Mouse (Mus musculus): ENCODE measurements at regions not wholly inside any gene's neighbourhood (a gene's known extent, or its start where the extent isn't known, plus 50 kb on each side); places are given as distances from the start of the nearest gene placed in this dataset.

DNA sequence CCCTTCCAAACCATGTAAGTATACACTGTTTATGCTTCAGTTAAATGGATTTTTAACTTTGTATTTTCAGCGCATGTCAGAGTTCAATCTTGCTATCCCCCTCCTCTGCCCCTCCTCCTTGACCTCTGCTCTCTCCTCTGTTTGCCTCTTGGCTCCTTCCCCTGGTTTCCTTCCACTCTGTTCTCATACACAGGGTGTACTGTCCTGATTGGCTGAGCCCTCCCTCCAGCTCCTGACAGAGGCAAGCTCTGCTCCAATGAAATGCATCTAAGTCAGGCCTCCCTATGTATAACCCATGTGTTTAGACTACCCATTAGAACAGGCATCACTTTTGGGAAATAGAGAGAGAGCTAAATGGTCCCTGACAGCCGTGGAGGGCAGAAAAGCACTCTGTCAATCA lies 133.5 kb upstream of the Tut7 start:
- DNase-seq = no peak

DNA sequence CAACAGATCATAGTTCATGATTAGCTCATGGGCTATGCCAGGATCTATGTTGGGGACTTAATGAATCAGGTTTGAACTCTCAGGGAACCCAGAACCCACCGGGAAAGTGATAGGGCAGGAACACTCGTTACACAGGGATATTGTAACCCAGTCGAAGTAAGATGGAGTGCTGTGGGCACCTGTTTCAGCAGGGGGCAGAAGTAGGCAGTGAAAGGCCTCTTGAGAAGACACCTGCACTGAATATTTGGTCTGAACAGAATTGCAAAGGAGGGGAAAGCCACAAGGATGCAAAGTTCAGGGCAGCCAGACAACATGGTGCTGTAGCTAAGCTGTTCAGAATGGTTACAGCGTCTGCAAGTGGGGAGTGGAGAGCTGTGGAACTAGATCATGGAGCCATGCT lies 129.9 kb upstream of the Tut7 start:
- DNase-seq = no peak

DNA sequence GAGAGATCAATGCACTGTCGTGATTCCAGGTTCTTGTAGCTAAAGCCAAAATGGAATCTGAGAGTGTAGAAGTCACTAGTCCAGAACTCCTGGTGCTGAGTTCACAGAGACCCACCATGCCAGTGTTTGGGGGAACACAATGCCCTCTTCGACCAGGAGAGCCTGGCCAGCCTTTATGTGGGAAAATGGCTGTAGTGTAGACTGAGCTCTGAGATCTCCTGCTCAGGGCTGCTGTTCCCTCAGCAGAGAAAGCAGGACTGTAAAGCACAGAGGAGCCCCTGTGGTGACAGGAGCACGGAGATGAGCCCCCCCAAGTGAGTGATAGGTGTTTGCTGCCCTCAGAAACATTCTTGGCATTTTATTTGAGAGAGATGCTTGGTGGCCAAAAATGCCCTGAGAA lies 129.2 kb upstream of the Tut7 start:
- no peak for DNase-seq

DNA sequence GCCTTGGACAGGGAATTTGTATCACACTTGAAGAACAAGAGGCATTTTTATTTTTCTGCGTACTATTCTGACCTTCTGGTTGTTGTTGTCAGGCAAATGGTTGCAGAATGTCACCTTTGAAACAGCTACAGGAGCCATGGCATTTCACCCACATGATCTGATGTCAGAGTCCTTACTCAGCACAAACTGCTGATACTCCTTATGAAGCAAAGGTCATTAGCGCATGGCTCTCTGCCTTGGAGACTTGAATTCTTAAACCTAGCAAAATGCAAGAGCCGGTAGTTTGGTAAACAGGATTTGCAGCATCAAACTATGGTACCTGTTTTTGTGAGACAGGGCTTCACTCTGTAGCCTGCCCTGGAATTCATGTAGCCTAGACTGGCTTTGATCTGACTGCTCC lies 127.3 kb upstream of the Tut7 start:
- no peak for DNase-seq

DNA sequence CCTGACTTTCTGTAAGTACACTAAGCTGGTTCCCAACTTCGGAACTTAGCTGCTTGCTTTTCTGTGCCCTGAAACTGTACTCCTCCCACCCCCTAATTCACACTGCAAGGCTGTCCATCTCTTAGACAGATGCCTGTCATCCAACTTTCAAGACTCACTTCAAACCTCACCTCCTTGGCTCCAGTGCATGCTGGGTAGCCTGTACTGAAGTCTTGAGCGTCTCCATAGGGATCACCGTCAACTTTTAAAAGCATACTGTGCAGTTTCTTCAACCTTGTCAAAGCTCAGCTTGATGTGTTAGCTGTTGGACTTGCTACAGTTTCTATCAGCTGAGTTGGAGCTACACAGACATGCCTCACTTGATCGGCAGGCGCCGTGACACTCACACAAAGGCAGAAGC lies 126.5 kb upstream of the Tut7 start:
- no peak for DNase-seq

DNA sequence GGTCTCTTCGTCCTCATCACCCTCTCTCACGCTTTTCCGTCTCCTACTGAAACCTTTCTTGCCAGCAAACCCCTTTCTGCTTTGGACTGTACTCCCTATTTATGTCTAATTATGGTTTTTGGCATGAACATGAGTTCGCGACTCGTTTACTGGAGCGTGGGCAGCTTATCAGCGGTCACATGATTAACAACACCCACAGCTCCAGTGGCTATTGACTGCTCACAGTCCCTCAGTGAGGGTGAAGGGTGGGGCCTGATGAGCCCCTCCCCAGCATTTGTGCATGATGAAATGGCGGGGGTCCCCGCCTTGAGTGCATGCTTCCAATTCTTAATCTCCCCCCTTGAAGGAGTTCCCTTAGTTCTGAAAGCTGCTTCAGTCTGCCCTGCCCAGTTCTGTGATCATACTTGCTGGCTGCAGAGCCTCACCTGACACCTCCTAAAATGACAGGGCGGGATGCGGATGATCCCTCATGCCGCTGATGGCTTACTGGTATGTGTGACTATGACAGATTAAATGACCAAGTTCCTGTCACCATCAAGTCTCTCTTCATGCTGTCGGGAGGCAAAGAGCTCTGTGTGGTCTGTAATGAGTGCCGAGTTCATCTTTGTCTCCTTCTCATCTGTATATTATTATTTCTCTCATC lies 125.7 kb upstream of the Tut7 start:
- peak; percentile 54 for DNase-seq

DNA sequence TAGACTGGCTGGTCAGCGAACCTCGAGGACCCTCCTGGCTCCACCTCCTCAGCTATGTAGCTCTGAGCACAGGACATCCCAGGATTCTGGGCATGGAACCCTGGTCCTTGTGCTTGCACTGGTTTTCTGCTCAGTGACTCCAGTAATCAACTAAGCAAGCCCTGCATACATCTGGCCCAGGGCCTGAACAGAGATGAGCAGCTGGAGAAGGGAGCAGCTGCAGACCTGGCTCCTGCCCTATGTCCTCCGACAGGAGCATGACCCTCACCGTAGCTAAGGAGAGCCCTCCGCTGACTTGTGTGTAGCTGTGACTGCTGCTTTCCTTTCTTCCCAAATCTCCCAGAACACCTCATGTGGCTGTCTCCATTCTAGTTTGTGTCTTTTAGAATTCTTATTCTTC lies 124.5 kb upstream of the Tut7 start:
- no peak for DNase-seq

DNA sequence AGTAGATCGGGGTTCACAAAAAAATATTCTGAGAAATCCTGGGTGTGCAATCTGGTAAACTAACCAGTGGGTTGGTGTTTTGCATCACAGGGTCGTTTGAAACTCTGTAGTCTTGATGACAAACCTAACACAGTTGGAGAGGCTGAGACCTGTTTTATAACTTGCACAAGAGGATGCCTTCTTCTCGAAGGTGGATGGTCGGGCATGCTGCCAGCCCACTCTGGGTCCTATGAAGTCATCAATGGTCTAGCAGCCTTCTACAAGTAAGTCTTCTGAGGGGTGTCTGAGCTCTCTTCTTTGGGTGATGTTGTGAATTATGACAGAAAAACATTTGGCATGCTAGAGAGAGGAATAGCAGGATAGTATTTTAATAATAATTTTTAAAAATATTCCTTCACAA lies 123.6 kb upstream of the Tut7 start:
- no peak for DNase-seq

DNA sequence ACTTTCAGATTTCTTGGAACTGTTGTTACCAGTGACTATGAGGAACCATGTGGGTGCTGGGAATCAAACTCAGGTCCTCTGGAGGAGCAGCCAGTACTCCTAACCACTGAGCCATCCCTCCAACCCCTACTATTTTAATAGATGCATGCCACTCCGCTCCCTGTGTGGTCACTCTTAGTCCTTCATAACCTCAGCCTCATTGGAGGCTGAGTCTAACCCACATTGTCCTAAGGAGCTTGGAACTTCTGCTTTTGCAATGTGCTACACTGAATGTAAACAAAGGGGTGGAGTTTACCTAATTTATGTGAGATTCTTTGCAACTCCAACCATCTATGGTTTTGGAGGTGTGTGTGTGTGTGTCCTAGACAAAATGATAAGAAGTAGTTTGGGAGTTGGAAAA lies 122.7 kb upstream of the Tut7 start:
- DNase-seq = no peak

DNA sequence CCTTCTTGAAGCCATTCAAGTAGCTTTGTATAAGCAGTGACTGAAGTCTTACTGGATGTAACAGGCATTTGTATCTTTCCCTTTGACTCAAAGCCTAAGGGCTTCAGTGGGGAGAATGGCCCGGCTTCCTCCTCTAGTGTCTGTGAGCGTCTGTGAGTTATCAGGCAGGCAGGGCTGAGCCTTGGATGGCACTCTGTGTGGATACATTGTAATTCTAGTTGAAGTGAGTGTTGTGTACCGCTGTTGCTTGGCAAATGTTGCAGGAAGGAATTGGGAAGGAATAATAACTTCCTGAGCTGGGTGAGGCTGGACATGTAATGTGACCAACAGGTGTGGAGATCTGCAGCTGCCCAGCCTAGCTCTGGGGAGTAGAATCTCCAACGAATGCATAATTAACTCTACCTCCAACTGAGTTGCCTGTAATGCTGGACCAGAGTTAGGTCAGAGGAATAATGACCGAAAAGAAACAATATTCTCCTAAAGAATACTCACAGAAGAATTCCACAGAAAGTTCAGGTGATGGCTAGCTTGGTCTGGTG lies 120.7 kb upstream of the Tut7 start:
- no peak for DNase-seq

DNA sequence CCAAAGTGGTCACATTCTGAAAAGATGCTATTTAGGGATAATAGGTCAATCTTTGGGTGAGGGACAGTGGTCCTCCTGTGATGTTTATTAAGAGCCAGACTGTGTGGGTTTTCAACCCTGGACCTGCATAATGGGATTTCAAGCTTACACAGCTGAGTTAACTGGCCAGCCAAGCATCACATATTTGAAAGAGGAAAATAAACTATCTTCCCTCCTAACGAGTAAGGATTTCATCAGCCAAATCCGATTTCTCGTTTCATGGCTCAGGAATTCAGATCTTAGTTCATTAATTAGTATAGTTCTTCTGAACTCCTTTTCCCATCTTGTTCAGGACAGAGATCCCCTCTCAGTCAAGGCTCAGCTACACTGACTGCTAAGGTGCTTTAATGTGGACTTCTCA lies 120.1 kb upstream of the Tut7 start:
- no peak for DNase-seq

DNA sequence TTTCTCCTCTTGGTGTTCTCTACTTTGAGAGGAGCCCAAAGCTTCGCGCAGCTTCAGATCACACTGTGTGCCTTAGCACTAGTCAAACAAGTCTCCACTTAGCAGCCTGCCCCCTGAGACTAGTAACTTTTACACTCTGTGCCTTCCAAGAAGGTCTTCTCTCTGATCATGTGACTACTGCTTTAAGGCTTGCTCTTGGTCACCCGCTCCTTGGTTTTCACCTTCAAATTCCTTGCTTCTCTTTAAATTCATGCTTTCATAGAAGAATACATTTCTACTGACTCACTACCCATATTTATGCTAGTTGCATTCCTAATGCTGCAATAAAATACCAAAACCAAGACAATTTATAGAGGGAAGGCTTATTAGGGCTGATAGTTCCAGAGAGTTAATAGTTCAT lies 118.6 kb upstream of the Tut7 start:
- DNase-seq = no peak

DNA sequence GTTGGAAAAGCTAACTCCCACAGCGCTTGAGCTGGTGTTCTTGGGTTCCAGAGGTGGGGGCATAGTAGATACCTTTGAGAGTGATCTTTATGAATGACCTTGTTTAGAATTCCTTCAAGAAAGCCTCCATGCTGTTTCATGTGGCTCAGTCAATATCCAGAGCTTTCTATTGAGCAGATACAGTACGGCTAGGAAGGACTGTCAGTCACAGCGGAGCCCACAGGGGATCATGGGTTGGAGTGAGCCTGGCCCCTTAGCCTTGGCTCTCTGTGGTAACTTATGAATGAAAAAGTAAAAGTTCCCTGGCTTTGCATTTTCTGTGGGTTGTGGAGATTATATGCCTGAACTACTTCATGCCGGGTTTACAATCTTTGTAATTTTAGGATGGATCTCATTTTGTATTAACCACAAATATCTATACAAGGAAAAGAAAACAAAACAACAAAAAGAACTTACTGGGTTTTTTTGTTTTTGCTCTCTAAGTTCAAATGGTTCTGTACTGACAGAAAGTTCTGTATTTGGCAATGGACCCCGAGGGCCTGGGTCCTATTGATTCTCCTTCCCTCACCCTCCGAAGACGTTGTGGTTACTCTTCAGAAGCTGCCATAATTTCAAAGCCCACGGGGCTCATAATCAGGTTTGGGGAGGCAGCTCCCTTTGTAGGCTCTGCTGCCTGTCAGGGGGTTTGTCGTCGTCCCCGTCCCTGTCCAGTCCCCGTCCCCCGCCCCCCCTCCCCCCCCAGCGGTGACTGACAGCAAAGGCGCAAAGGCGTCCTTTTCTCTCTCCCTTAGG lies 117.7 kb upstream of the Tut7 start:
- no peak for DNase-seq

DNA sequence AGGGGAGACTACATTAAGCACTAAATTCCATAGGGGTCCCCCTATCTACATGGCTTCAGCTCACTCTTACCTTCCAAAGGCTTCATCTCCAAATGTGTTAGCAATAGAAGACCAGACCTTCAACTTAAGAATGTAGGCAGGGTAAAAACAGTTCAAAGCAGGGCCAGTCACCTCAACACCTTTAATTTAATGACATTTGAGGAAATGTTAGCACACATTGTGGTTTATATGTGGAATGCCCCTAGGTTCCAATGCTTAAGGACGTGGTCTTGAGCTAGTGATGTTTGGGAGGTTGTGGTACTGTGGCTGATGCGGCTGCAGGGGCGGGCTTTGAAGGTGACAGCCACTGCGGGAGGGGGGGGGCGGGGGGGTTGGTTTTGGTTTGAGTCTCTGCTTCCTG lies 116.9 kb upstream of the Tut7 start:
- no peak for DNase-seq

DNA sequence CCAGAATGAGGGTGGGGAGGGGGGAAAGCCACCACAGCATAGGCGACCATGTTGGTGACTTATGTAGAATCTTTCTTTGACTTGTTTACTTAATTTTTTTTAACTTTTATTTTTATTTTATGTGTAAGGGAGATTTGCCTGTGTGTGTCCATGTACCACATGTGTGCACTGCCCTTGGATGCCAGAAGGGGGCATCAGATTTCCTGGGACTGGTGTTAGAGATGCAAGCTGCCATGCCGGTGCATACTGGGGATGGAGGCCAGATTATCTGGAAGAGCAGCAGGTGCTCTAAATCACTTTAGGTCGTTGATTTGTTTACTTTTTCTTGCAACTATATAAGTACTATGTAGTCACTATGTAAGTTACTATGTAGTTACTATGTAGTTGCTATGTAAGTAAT lies 114.2 kb upstream of the Tut7 start:
- DNase-seq = no peak

DNA sequence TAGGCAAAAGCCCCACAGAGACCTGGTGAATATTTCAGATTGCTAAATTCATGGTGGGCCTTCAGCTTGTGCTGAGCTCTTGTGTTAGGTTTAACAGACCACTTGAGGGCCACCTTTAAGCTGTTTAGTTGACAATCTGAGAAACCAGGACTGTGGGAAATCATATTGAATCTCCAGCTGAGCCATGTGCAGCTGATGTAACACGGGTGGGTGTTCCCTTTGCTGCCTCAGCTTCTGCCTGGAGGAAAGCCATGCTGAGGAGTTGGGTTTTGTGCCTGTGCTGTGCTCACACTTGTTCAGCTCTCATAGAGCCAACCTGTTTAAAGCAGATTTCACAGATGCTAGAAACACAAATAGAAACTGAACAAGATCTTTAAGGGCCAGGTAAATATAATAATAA lies 111.6 kb upstream of the Tut7 start:
- peak; percentile 30 for DNase-seq

DNA sequence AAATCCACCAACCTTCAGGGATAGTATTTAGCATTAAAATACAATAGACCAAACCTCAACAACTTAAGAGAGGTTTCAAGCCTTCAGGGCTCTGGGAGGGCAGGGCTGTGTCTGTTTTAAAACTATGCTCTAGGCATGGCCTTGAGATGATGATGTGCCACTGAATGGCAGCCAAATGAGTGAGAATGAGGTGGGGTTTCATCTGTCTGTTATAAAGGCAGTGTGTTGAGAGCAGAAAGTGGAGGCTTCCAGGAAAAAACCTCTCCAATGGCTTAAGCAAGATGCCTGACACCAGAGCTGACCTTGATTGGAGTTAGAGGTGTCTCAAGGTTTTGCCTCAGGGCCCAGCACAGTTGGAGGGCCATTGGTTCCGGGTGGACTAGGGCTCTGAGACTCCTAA lies 111.1 kb upstream of the Tut7 start:
- DNase-seq = no peak

DNA sequence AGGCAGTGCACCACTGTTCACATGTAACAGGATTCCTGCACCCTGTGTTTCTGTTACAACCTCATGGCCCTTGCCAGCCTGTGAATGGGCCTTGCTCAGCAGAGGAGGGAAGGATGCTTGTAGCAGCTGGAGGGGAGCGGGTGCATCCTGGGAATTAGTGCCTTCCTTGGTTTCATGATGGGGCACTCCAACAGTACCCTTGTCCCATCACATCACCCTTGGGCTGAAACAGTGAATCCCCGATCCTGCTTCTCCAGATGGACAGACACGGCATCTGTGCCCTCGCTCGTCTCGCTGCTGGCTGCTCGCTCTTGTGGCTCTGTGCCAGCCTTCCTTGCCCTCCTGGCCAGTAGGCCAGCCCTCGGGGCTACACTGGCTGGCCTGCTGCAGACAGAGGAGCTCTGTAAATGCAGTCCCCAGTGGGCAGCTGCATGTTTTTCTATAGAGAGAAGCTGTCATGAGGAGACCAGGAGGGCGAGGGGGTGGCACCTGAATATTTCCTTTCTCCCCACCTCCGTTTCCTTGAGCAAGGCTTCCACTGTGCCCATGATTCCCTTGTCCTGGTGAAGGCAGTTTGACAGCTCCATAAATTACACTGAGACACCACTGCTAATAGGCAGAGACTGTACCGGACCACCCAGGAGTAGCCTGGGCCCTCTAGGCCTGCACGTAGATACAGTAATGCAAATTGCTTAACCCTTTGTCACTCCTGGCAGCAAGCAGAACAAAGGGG lies 104.6 kb upstream of the Tut7 start:
- peak; percentile 15 for DNase-seq

DNA sequence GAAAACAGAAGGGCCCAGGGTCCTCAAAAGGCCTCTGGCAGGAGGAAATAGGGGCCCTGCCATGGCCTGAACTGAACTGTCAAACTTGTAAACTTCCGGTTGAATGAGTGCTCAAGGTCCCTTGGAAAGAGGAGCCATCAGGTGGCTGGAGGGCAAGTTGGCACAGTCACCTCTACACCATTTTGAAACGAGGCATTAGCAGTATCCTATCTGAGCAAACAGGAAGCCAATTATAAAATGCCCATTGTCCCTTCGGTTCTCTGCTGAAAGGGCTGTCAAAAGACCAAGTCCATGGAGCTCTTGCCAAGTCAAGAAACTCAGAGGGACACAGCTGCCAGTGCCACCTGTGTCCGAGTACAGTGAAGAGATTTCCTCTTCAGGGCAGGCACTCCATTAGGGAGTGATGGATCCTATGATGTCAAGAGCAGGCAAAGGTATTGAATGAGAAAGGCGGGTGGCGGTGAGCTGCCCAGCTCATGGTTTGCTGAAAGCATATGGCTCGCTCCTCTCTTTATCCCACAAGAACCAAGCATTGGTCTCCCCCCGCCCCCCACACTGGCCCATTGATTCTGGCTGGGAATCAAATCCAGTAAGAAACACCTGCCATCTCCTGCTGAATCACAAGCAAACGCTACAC lies 103.0 kb upstream of the Tut7 start:
- no peak for DNase-seq

DNA sequence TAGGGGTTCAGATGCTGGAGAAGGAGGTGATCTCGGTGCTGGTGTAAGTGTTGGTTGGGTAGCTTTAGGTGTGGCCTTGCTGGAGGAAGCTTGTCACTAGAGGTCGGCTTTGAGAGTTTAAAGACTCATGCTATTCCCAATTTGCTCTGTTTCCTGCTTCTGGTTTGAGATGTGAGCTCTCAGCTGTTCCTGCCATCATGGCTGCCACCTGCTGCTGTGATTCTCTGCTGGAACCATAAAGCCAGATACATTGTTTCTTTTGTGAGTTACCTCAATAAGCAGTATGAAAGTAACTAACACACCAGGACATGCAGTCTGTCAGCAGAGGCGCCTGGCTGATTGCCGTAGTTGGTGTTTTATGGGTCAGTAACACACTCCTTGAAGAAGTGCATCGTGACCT lies 94.2 kb upstream of the Tut7 start:
- DNase-seq = no peak

DNA sequence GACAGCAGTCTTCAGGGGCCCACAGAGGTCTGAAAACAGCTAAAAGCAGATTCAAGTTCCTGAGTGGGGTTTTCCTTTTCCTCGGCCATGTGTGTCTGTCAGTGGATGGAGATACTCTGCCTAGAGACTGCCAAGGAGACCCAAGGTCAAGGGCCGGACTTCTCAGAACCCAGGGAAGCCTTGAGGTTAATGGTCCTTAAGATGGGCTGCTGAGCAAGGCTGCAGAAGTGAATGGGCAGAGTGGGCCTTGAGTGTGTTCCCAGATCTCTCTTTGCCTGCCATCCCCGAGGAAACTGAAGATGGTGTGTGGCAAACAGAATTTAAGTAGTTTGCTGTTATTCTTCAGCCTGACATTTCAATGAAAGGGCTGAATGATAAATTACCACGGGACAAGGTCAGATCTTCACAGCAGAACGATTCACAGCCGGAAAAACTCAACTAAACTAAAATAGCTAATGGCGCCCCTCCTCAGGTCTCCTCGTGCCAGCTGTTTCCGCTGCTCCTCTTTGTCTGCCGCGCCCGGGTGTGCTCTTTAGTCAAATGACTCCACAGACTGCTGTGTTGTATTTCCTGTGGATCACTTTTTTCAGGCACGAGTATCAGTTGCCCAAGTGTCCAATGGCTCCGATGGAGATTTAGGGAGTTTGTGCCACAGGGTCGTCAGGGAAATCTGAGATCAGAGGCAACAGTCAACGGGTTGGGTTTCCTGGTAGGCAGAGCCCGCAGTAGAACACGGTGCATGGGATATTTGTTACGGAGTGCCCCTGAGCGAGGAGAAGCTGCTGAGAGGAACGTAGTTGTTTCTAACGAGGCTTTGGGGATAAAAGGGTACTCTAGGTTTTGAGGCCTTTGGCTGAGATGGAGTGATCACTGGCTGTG lies 93.5 kb upstream of the Tut7 start:
- no peak for DNase-seq

DNA sequence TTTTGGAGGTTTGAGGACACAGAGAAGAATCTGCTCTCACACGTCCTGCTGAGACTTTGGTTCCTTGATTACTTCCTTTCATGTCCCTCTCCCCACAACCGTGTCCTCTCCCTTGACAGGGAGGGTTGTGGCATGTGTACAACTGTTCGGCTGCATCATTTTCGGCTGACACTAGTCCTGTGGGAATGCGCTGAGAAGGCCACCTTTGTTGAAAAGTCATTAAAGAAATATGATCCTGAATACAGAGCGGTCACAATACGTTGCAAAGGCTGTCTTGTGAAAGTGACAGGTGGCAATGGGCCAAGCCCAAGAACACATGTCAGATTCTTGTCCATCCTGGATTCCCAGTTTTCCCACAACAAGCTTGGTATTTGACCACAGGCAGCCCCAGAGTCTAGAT lies 92.8 kb upstream of the Tut7 start:
- no peak for DNase-seq
